Mouse (Mus musculus) bone marrow, adult 2 months (tissue): ENCODE measurements around the gene Sbf2.

Experiments
- CTCF ChIP-seq: fragments of 200-500 bp; IDR thresholded peaks from 2 replicates; pipeline ENCODE4 v1.5.1; 2011; ENCODE audit warnings: low read length, control low read depth; ENCODE audit not compliant: control insufficient read depth, insufficient read depth
- POLR2A ChIP-seq: fragments of 200-500 bp; IDR thresholded peaks from 2 replicates; pipeline ENCODE4 v1.6.1; 2011; ENCODE audit warnings: low read depth, mild to moderate bottlenecking, control low read depth, low read length, borderline replicate concordance; ENCODE audit not compliant: control insufficient read depth

GRCm38 (mm10) chr7:110361516-110361915, 253.2 kb downstream of the Sbf2 start:
- TF ChIP-seq CTCF (no peak), POLR2A (no peak)
